Mouse (Mus musculus) midbrain, embryonic 15.5 days (tissue): ENCODE data around the gene Epb41l1. TPM values are rescaled to one million over a fixed set of nuclear protein-coding genes. Genes with fewer than 3 reads are reported as not detected.

Experiments used
- ATAC-seq: fragments of 200-750 bp; cut with Nextera tagmentation; replicated peaks from 2 replicates; pipeline ENCODE4 v1.8.0; 2017; ENCODE audit warnings: moderate TSS enrichment
- H3K27ac ChIP-seq: fragments of 300-500 bp; sonication (generic); 2 replicates; pipeline ENCODE4 v1.5.1; 2015; ENCODE audit warnings: mild to moderate bottlenecking, inconsistent platforms
- H3K27me3 ChIP-seq: fragments of 300-500 bp; sonication (generic); replicated peaks from 2 replicates; pipeline ENCODE4 v1.6.1; 2015; ENCODE audit warnings: inconsistent platforms
- H3K36me3 ChIP-seq: fragments of 300-500 bp; sonication (generic); replicated peaks from 2 replicates; pipeline ENCODE4 v1.6.1; 2015; ENCODE audit warnings: inconsistent platforms
- H3K4me1 ChIP-seq: fragments of 300-500 bp; sonication (generic); 2 replicates; pipeline ENCODE4 v1.6.1; 2015; ENCODE audit warnings: inconsistent platforms
- H3K4me2 ChIP-seq: fragments of 300-500 bp; sonication (generic); 2 replicates; pipeline ENCODE4 v1.6.1; 2015; ENCODE audit warnings: inconsistent platforms, mild to moderate bottlenecking, moderate library complexity
- H3K4me3 ChIP-seq: fragments of 300-500 bp; sonication (generic); 2 replicates; pipeline ENCODE4 v1.5.1; 2015; ENCODE audit warnings: mild to moderate bottlenecking, inconsistent platforms
- H3K9ac ChIP-seq: fragments of 300-500 bp; sonication (generic); 2 replicates; pipeline ENCODE4 v1.6.1; 2015; ENCODE audit warnings: mild to moderate bottlenecking, inconsistent platforms
- H3K9me3 ChIP-seq: fragments of 300-500 bp; sonication (generic); 2 replicates; pipeline ENCODE4 v1.6.1; 2016; ENCODE audit warnings: inconsistent platforms
- WGBS: fragments of 180-500 bp; shearing (Covaris S2); methylation state at CpG from one replicate; pipeline ENCODE4 v1.1.7; 2015; ENCODE audit warnings: mixed read lengths; 5-methylcytosine and 5-hydroxymethylcytosine counted together
- polyA plus RNA-seq: library from polyadenylated mRNA; unstranded; fragments of >200 nt; fragmentation: Nextera tagmentation; extraction: Ambion mirVana; gene quantifications from 2 replicates; pipeline ENCODE4 v1.2.1, GENCODE M21; 2015

The Epb41l1 gene
- polyA plus RNA-seq, 1 experiment from 2014 or later = 19.6 TPM

GRCm38 (mm10) chr2:156429836-156430235 is 9.1 kb downstream of the Epb41l1 start:
- H3K9ac ChIP-seq = no peak overlapping the region
- H3K4me1 ChIP-seq = peaks cover 23% of the 10 kb centered on the region
- no peaks in the 10 kb centered on the region for H3K9me3 ChIP-seq
- no peak overlapping the region for H3K4me3 ChIP-seq
- ATAC-seq = no peak
- 79% methylated on average over 10 of the region's 10 CpGs for WGBS
- H3K36me3 ChIP-seq = no peaks in the 10 kb centered on the region
- no peak overlapping the region for H3K4me2 ChIP-seq
- no peak overlapping the region for H3K27ac ChIP-seq
- no peaks in the 10 kb centered on the region for H3K27me3 ChIP-seq

GRCm38 (mm10) chr2:156430326-156430725 is 9.6 kb downstream of the Epb41l1 start:
- H3K9ac ChIP-seq = no peak overlapping the region
- no peak overlapping the region for H3K4me2 ChIP-seq
- H3K4me3 ChIP-seq = no peak overlapping the region
- H3K27ac ChIP-seq = no peak overlapping the region
- peaks cover 18% of the 10 kb centered on the region for H3K4me1 ChIP-seq
- ATAC-seq = no peak
- WGBS = 35% methylated on average over 4 of the region's 4 CpGs
- no peaks in the 10 kb centered on the region for H3K27me3 ChIP-seq
- H3K36me3 ChIP-seq = no peaks in the 10 kb centered on the region
- H3K9me3 ChIP-seq = no peaks in the 10 kb centered on the region

- Histone ChIP-seq H3K36me3 (no peaks in the 10 kb centered on the region), H3K9me3 (no peaks in the 10 kb centered on the region), H3K27me3 (no peaks in the 10 kb centered on the region), H3K4me3 (no peak overlapping the region), H3K9ac (no peak overlapping the region), H3K4me2 (no peak overlapping the region), H3K27ac (no peak overlapping the region), H3K4me1 (peaks cover 8% of the 10 kb centered on the region; the same call in 1 of the 2 replicates)
- WGBS = 65% methylated on average over 6 of the region's 6 CpGs
- ATAC-seq = no peak
Observed at GRCm38 (mm10) chr2:156431409-156431808, 10.7 kb downstream of the Epb41l1 start.

GRCm38 (mm10) chr2:156432086-156432485 is 11.4 kb downstream of the Epb41l1 start:
- Histone ChIP-seq H3K4me2 (no peak overlapping the region), H3K36me3 (no peaks in the 10 kb centered on the region)

GRCm38 (mm10) chr2:156432874-156433868 is 12.5 kb downstream of the Epb41l1 start:
- Histone ChIP-seq H3K9ac (no peak overlapping the region), H3K27ac (no peak overlapping the region), H3K36me3 (no peaks in the 10 kb centered on the region), H3K4me2 (no peak overlapping the region), H3K27me3 (no peaks in the 10 kb centered on the region), H3K4me1 (peaks cover 13% of the 10 kb centered on the region; the same call in 1 of the 2 replicates), H3K9me3 (no peaks in the 10 kb centered on the region), H3K4me3 (no peak overlapping the region)
- whole genome bisulfite sequencing = 42% methylated on average over 9 of the region's 9 CpGs
- ATAC-seq = no peak

More at GRCm38 (mm10) chr2:156432086-156432485, 11.4 kb downstream of the Epb41l1 start:
- ATAC-seq = no peak
- Histone ChIP-seq H3K4me3 (no peak overlapping the region), H3K4me1 (peaks cover 13% of the 10 kb centered on the region; the same call in 1 of the 2 replicates), H3K27me3 (no peaks in the 10 kb centered on the region), H3K27ac (no peak overlapping the region), H3K9ac (no peak overlapping the region), H3K9me3 (no peaks in the 10 kb centered on the region)
- WGBS = 89% methylated on average over 3 of the region's 3 CpGs

GRCm38 (mm10) chr2:156437637-156438036 is 16.9 kb downstream of the Epb41l1 start:
- peaks cover 13% of the 10 kb centered on the region; the same call in 1 of the 2 replicates for H3K4me1 ChIP-seq
- H3K27ac ChIP-seq = no peak overlapping the region
- H3K36me3 ChIP-seq = 0 out of 2 replicates have a peak, but pooled peaks cover 5% of the 10 kb centered on the region
- no peak for ATAC-seq
- no peak overlapping the region for H3K4me2 ChIP-seq
- no peak overlapping the region for H3K4me3 ChIP-seq
- 89% methylated on average over 11 of the region's 11 CpGs for WGBS
- no peaks in the 10 kb centered on the region for H3K9me3 ChIP-seq
- H3K27me3 ChIP-seq = no peaks in the 10 kb centered on the region
- H3K9ac ChIP-seq = no peak overlapping the region

GRCm38 (mm10) chr2:156439666-156440462 is 19.2 kb downstream of the Epb41l1 start:
- Histone ChIP-seq H3K27me3 (no peaks in the 10 kb centered on the region), H3K9me3 (no peaks in the 10 kb centered on the region), H3K9ac (no peak overlapping the region), H3K27ac (no peak overlapping the region), H3K4me1 (peaks cover 5% of the 10 kb centered on the region; the same call in 1 of the 2 replicates), H3K4me3 (no peak overlapping the region), H3K4me2 (no peak overlapping the region), H3K36me3 (peaks cover 11% of the 10 kb centered on the region)
- whole genome bisulfite sequencing = 42% methylated on average over 11 of the region's 11 CpGs
- ATAC-seq = no peak

GRCm38 (mm10) chr2:156441909-156442308 is 21.2 kb downstream of the Epb41l1 start:
- no peak overlapping the region for H3K4me2 ChIP-seq
- no peak overlapping the region for H3K4me3 ChIP-seq
- H3K4me1 ChIP-seq = no peaks in the 10 kb centered on the region
- H3K27me3 ChIP-seq = no peaks in the 10 kb centered on the region
- H3K9me3 ChIP-seq = no peaks in the 10 kb centered on the region
- no peak overlapping the region for H3K27ac ChIP-seq
- ATAC-seq = no peak
- H3K36me3 ChIP-seq = peaks cover 18% of the 10 kb centered on the region
- H3K9ac ChIP-seq = no peak overlapping the region
- WGBS = 44% methylated on average over 6 of the region's 6 CpGs

GRCm38 (mm10) chr2:156443323-156443722 is 22.6 kb downstream of the Epb41l1 start:
- WGBS = 82% methylated on average over 1 of the region's 1 CpGs
- no peak overlapping the region for H3K4me3 ChIP-seq
- no peak for ATAC-seq
- no peaks in the 10 kb centered on the region for H3K27me3 ChIP-seq
- H3K36me3 ChIP-seq = peaks cover 18% of the 10 kb centered on the region
- no peaks in the 10 kb centered on the region for H3K4me1 ChIP-seq
- no peak overlapping the region for H3K4me2 ChIP-seq
- no peak overlapping the region for H3K27ac ChIP-seq
- H3K9me3 ChIP-seq = no peaks in the 10 kb centered on the region
- H3K9ac ChIP-seq = no peak overlapping the region

- H3K4me2 ChIP-seq = no peak overlapping the region
- whole genome bisulfite sequencing = 88% methylated on average over 9 of the region's 9 CpGs
- no peak for ATAC-seq
- no peaks in the 10 kb centered on the region for H3K27me3 ChIP-seq
- no peaks in the 10 kb centered on the region for H3K4me1 ChIP-seq
- no peak overlapping the region for H3K27ac ChIP-seq
- no peak overlapping the region for H3K9ac ChIP-seq
- no peak overlapping the region for H3K4me3 ChIP-seq
- H3K36me3 ChIP-seq = peaks cover 13% of the 10 kb centered on the region
- no peaks in the 10 kb centered on the region for H3K9me3 ChIP-seq
Observed at GRCm38 (mm10) chr2:156446489-156447035, 25.9 kb downstream of the Epb41l1 start.

GRCm38 (mm10) chr2:156447413-156448295 is 26.9 kb downstream of the Epb41l1 start:
- Histone ChIP-seq H3K9me3 (no peaks in the 10 kb centered on the region), H3K4me2 (no peak overlapping the region), H3K4me1 (no peaks in the 10 kb centered on the region), H3K27ac (no peak overlapping the region), H3K27me3 (no peaks in the 10 kb centered on the region), H3K4me3 (no peak overlapping the region), H3K36me3 (peaks cover 13% of the 10 kb centered on the region), H3K9ac (no peak overlapping the region)
- no peak for ATAC-seq
- WGBS = 18% methylated on average over 10 of the region's 10 CpGs
